19 mouse cellular contexts compared by ENCODE assay signal in the genomic region with DNA sequence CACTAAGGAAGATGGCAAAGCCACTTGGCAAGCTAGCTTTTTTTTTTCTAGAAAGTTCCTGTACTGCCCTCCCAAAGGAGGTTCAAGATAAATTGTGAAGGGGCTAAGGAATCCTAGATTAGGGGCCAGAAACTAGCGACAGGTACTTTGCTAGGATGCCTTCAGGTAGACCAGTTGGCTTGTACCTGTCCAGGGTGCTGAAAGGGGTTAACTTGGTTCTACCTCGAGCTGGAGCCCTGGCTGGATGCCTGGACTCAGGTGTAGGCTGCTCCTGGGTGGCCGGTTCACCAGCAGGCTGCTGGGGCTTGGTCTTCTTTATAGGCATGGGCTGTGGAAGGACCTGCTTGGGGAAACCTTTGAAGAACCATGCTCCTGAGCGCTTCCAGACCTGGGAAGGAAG. TPM values are rescaled to one million over a fixed set of nuclear protein-coding genes. Genes with fewer than 3 reads are reported as not detected.
A peak's percentile ranks its signal among the peaks of the same experiment; 100 is the strongest.
DNase-seq lines count a peak whose midpoint lies in the region; ATAC-seq and TF ChIP-seq lines count a peak whose summit lies in the region.
"Had no signal": no experiment of that assay in that cellular context is flagged by ENCODE, and none has a peak within 500 bp of the region (broad histone marks: within the 10 kb centered on the region; RNA-seq: fewer than 3 reads in every experiment).

No protein-coding gene starts in this region.

- TF ChIP-seq EP300 in CH12.LX (IDR thresholded peaks at IDR 0.05; ENCODE audit: low read length): no peak

- TF ChIP-seq CTCF in kidney, postnatal 0 days (IDR thresholded peaks at IDR 0.05; ENCODE audit: low read depth): no peak
- no peak for TF ChIP-seq CTCF in CH12.LX (conservative IDR thresholded peaks at IDR 0.05 in 1 of 2, IDR thresholded peaks at IDR 0.05 in 1 of 2; ENCODE audit: low read depth in 2 of 2, low read length in 2 of 2)
- TF ChIP-seq CTCF in layer of hippocampus, adult 2 months (conservative IDR thresholded peaks at IDR 0.05): no peak

- WGBS in kidney, postnatal 0 days: 48% methylated on average over 4 of the region's 4 CpGs
- WGBS in embryonic facial prominence, embryonic 14.5 days: 56% methylated on average over 4 of the region's 4 CpGs

- H3K4me1 ChIP-seq in kidney, postnatal 0 days (replicated peaks; ENCODE audit: insufficient read depth, low read length): no peaks in the 10 kb centered on the region
- H3K4me1 ChIP-seq in CH12.LX (ENCODE audit: control insufficient read depth in 1 of 2, insufficient read depth in 2 of 2): peaks cover 0 to 2% of the 10 kb centered on the region in 2 experiments; a peak in 1 of 4 replicates
- no peaks in the 10 kb centered on the region for H3K4me1 ChIP-seq in embryonic facial prominence, embryonic 14.5 days (ENCODE audit: control insufficient read depth, insufficient read depth, low read length)
- H3K4me1 ChIP-seq: embryonic facial prominence, embryonic 12.5 days; hindbrain, embryonic 12.5 days had no signal

- no peaks in the 10 kb centered on the region for H3K9me3 ChIP-seq in kidney, postnatal 0 days (replicated peaks; ENCODE audit: low read length)
- H3K9me3 ChIP-seq in CH12.LX (replicated peaks; ENCODE audit: low read length): peaks cover 7% of the 10 kb centered on the region
- H3K9me3 ChIP-seq in embryonic facial prominence, embryonic 14.5 days (ENCODE audit: control insufficient read depth, low read length): peaks cover 6% of the 10 kb centered on the region; the same call in 1 of the 2 replicates
- H3K9me3 ChIP-seq: G1E; hindbrain, embryonic 12.5 days had no signal

- dilution Hi-C loops in CH12.LX (cut with MboI; ENCODE audit: extremely low pct_ligation_motif_present, extremely low pct_unique_long_range_greater_than_20kb, low sequenced_read_pairs): no loop called here

- no peaks in the 10 kb centered on the region for H3K36me3 ChIP-seq in kidney, postnatal 0 days (ENCODE audit: insufficient read depth, low read length)
- no peaks in the 10 kb centered on the region for H3K36me3 ChIP-seq in CH12.LX (replicated peaks in 1 of 2; ENCODE audit: control insufficient read depth in 1 of 2, insufficient read depth in 1 of 2, low read length in 1 of 2)
- H3K36me3 ChIP-seq in embryonic facial prominence, embryonic 14.5 days (ENCODE audit: control insufficient read depth, insufficient read depth, low read length): no peaks in the 10 kb centered on the region
- H3K36me3 ChIP-seq: embryonic facial prominence, embryonic 12.5 days; G1E; hindbrain, embryonic 12.5 days had no signal

- in situ Hi-C loops in CH12.LX (cut with MboI; ENCODE audit: low pct_ligation_motif_present, low pct_unique_long_range_greater_than_20kb, low sequenced_read_pairs): no loop called here

- H3K4me3 ChIP-seq in kidney, postnatal 0 days (replicated peaks; ENCODE audit: low read depth, low read length): no peak overlapping the region
- H3K4me3 ChIP-seq in CH12.LX (replicated peaks in 1 of 3; ENCODE audit: low read depth in 2 of 3, low read length in 2 of 3, poor library complexity in 1 of 3): no peak overlapping the region
- no peak overlapping the region for H3K4me3 ChIP-seq in embryonic facial prominence, embryonic 14.5 days (ENCODE audit: low read depth, low read length)
- no peak overlapping the region for H3K4me3 ChIP-seq in layer of hippocampus, adult 2 months
- H3K4me3 ChIP-seq: embryonic facial prominence, embryonic 12.5 days; hindbrain, embryonic 12.5 days had no signal

- H3K79me2 ChIP-seq in CH12.LX (replicated peaks; ENCODE audit: control insufficient read depth, extremely low read depth, insufficient read depth, poor library complexity, severe bottlenecking): no peaks in the 10 kb centered on the region

- ATAC-seq in kidney, postnatal 0 days (replicated peaks; ENCODE audit: low FRiP score, low read depth): no peak
- ATAC-seq in embryonic facial prominence, embryonic 14.5 days (ENCODE audit: low read depth): no peak
- ATAC-seq: midbrain, embryonic 16.5 days had no signal

- no peak overlapping the region for H3K4me2 ChIP-seq in kidney, postnatal 0 days (ENCODE audit: low read length)
- H3K4me2 ChIP-seq in CH12.LX (ENCODE audit: insufficient read depth, low read depth, poor library complexity, severe bottlenecking): no peak overlapping the region
- no peak overlapping the region for H3K4me2 ChIP-seq in embryonic facial prominence, embryonic 14.5 days (ENCODE audit: low read depth, low read length)
- H3K4me2 ChIP-seq: embryonic facial prominence, embryonic 12.5 days; hindbrain, embryonic 12.5 days had no signal

- TF ChIP-seq POLR2A in CH12.LX (IDR thresholded peaks at IDR 0.05; ENCODE audit: low read depth, low read length): no peak

- no peak for TF ChIP-seq RAD21 in CH12.LX (IDR thresholded peaks at IDR 0.05; ENCODE audit: low read depth, low read length)

- H3K27ac ChIP-seq in kidney, postnatal 0 days: no peak overlapping the region
- no peak overlapping the region for H3K27ac ChIP-seq in CH12.LX (ENCODE audit: insufficient read depth, low read depth)
- H3K27ac ChIP-seq in embryonic facial prominence, embryonic 14.5 days (replicated peaks; ENCODE audit: low read depth, low read length): no peak overlapping the region
- H3K27ac ChIP-seq in layer of hippocampus, adult 2 months: no peak overlapping the region
- H3K27ac ChIP-seq: embryonic facial prominence, embryonic 12.5 days; hindbrain, embryonic 12.5 days had no signal

- no peak overlapping the region for H3K9ac ChIP-seq in kidney, postnatal 0 days (ENCODE audit: low read depth, low read length)
- no peak overlapping the region for H3K9ac ChIP-seq in CH12.LX (ENCODE audit: insufficient read depth, low read depth)
- H3K9ac ChIP-seq in embryonic facial prominence, embryonic 14.5 days (ENCODE audit: low read depth, low read length): no peak overlapping the region
- H3K9ac ChIP-seq: embryonic facial prominence, embryonic 12.5 days; hindbrain, embryonic 12.5 days had no signal

- H3K27me3 ChIP-seq in kidney, postnatal 0 days (ENCODE audit: insufficient read depth, low read length): no peaks in the 10 kb centered on the region
- H3K27me3 ChIP-seq in CH12.LX (replicated peaks): peaks cover 84% of the 10 kb centered on the region
- H3K27me3 ChIP-seq in embryonic facial prominence, embryonic 14.5 days (replicated peaks; ENCODE audit: control insufficient read depth, insufficient read depth, low read length): no peaks in the 10 kb centered on the region
- H3K27me3 ChIP-seq: embryonic facial prominence, embryonic 12.5 days; hindbrain, embryonic 12.5 days had no signal

- DNase-seq in kidney, postnatal 0 days (ENCODE audit: low spot score): peak; percentile 9
- DNase-seq in kidney, adult 11 months: no peak
- DNase-seq in 3T3-L1 (ENCODE audit: low read depth, low spot score) (peak; percentile 25), CH12.LX (ENCODE audit: extremely low read depth) (peak; percentile 17)
- peak; percentile 13 for DNase-seq in embryonic facial prominence, embryonic 14.5 days (ENCODE audit: low spot score)
- no peak for DNase-seq in right cerebral cortex, postnatal 36 days (ENCODE audit: low spot score in 2 of 2)
- no peak for DNase-seq in layer of hippocampus, adult 2 months (ENCODE audit: low spot score in 2 of 2)
- no peak for DNase-seq in gastrocnemius, postnatal 10 days
- DNase-seq: cerebellum, adult 18-20 months had no signal

TF ChIP-seq in CH12.LX, 34 proteins besides CTCF, POLR2A, EP300 and RAD21 (continues in another document):
- TF ChIP-seq TCF12 (IDR thresholded peaks at IDR 0.05; ENCODE audit: low read depth, low read length) (no peak), IRF4 (IDR thresholded peaks at IDR 0.05; ENCODE audit: low read depth, low read length) (no peak), ZNF384 (IDR thresholded peaks at IDR 0.05; ENCODE audit: low read depth, low read length) (no peak), RCOR1 (conservative IDR thresholded peaks at IDR 0.05; ENCODE audit: low read depth, low read length) (no peak), MYC (IDR thresholded peaks at IDR 0.05; ENCODE audit: low read depth, low read length) (no peak), GABPA (IDR thresholded peaks at IDR 0.05; ENCODE audit: insufficient replicate concordance, low read depth, low read length) (no peak), CHD2 (IDR thresholded peaks at IDR 0.05; ENCODE audit: low read length) (no peak), NRF1 (IDR thresholded peaks at IDR 0.05; ENCODE audit: low read depth, low read length) (no peak), USF1 (IDR thresholded peaks at IDR 0.05; ENCODE audit: low read depth, low read length) (no peak), UBTF (IDR thresholded peaks at IDR 0.05; ENCODE audit: low read depth, low read length) (no peak), TBP (conservative IDR thresholded peaks at IDR 0.05; ENCODE audit: low read depth, low read length) (no peak), SIN3A (IDR thresholded peaks at IDR 0.05; ENCODE audit: low read length) (no peak), BHLHE40 (IDR thresholded peaks at IDR 0.05; ENCODE audit: low read depth, low read length) (no peak), ELF1 (IDR thresholded peaks at IDR 0.05; ENCODE audit: low read depth, low read length) (no peak), ZKSCAN1 (IDR thresholded peaks at IDR 0.05; ENCODE audit: borderline replicate concordance, low read depth, low read length) (no peak)

RNA-seq across cellular contexts. Expression of a gene that starts 46.7 kb away (rescaled TPM):
- not detected in 2 replicates for polyA plus RNA-seq in kidney, postnatal 0 days (2015; fragmentation: Nextera tagmentation; extraction: Ambion mirVana)
- total RNA-seq in CH12.LX (2012; rRNA removed) (not detected in 2 replicates), CH12.LX (2014; rRNA removed) (not detected in 2 replicates)
- not detected in 2 replicates for polyA plus RNA-seq in CH12.LX (2012; ENCODE audit: insufficient read length, low read depth)
- polyA plus RNA-seq in embryonic facial prominence, embryonic 14.5 days (2014; fragmentation: Nextera tagmentation; extraction: Ambion mirVana): not detected in 2 replicates
- not detected for total RNA-seq in layer of hippocampus, adult 2 months (2021)
- total RNA-seq in gastrocnemius, postnatal 10 days (2021): not detected
- total RNA-seq: left cerebral cortex, adult 8-10 months; liver, adult 2 months had no signal
- polyA plus RNA-seq: embryonic facial prominence, embryonic 12.5 days; forebrain, embryonic 11.5 days; G1E; hindbrain, embryonic 12.5 days; liver, adult 2 months; neural tube, embryonic 14.5 days; stomach, embryonic 14.5 days; urinary bladder, adult 2 months had no signal

RNA-seq across cellular contexts. Expression of a gene that starts 48.9 kb away (rescaled TPM):
- polyA plus RNA-seq in kidney, postnatal 0 days (2015; fragmentation: Nextera tagmentation; extraction: Ambion mirVana): 0.22 and 0.28 TPM in 2 replicates
- not detected in 2 replicates for total RNA-seq in CH12.LX (2012; rRNA removed)
- total RNA-seq in CH12.LX (2014; rRNA removed): not detected in 2 replicates
- not detected in 2 replicates for polyA plus RNA-seq in CH12.LX (2012; ENCODE audit: insufficient read length, low read depth)
- polyA plus RNA-seq in embryonic facial prominence, embryonic 14.5 days (2014; fragmentation: Nextera tagmentation; extraction: Ambion mirVana): 1.2 and 1.3 TPM in 2 replicates
- total RNA-seq in layer of hippocampus, adult 2 months (2021): 100 to 1,000 TPM; 226 to 235 TPM
- under 1 TPM; 0.35 to 0.47 TPM for total RNA-seq in gastrocnemius, postnatal 10 days (2021)
- total RNA-seq: G1E; liver, adult 2 months had no signal
- polyA plus RNA-seq: G1E; liver, adult 2 months had no signal

RNA-seq across cellular contexts. Expression of a gene that starts 53.7 kb away (rescaled TPM):
- 5.4 and 7.9 TPM in 2 replicates for polyA plus RNA-seq in kidney, postnatal 0 days (2015; fragmentation: Nextera tagmentation; extraction: Ambion mirVana)
- total RNA-seq in CH12.LX (2012; rRNA removed) (2.6 and 2.7 TPM in 2 replicates), CH12.LX (2014; rRNA removed) (1.6 and 1.7 TPM in 2 replicates)
- polyA plus RNA-seq in CH12.LX (2012; ENCODE audit: insufficient read length, low read depth): 1.1 and 1.3 TPM in 2 replicates
- 1.7 and 2.4 TPM in 2 replicates for polyA plus RNA-seq in embryonic facial prominence, embryonic 14.5 days (2014; fragmentation: Nextera tagmentation; extraction: Ambion mirVana)
- under 1 TPM in 1 of 2 experiments, not detected in 1; 0.29 TPM for total RNA-seq in layer of hippocampus, adult 2 months (2021)
- total RNA-seq in gastrocnemius, postnatal 10 days (2021): not detected

Comparison
In these comparisons a context has a peak if more than half of its experiments do, and no peak if none do; other contexts are left out.
1. DNase-seq: peak in kidney, postnatal 0 days (single experiment), 3T3-L1 (single experiment), CH12.LX (single experiment) and embryonic facial prominence, embryonic 14.5 days (single experiment); none in kidney, adult 11 months (single experiment), right cerebral cortex, postnatal 36 days (0 of 2), layer of hippocampus, adult 2 months (0 of 2) and gastrocnemius, postnatal 10 days (single experiment).
2. RNA of a gene that starts 48.9 kb away (total RNA-seq): 226 to 235 TPM in layer of hippocampus, adult 2 months; 0.35 to 0.47 TPM in gastrocnemius, postnatal 10 days and not detected in CH12.LX; every median in the first group is over 100 times any median in the second.